Mouse (Mus musculus) ES-E14 (cell line): ENCODE data around the gene Zfp27. TPM values are rescaled to one million over a fixed set of nuclear protein-coding genes. Genes with fewer than 3 reads are reported as not detected.
A peak's percentile ranks its signal among the peaks of the same experiment; 100 is the strongest.

Experiments used
- DNase-seq: peaks from one replicate; pipeline ENCODE4 v3.0.0-alpha.2; 2013; ENCODE audit warnings: low read depth, low spot score
- H3K27ac ChIP-seq: 2 replicates; pipeline ENCODE4 v1.5.1; 2012; ENCODE audit warnings: low read depth, mild to moderate bottlenecking, low read length, moderate library complexity, mixed read lengths; ENCODE audit not compliant: poor library complexity, insufficient read depth, severe bottlenecking
- H3K36me3 ChIP-seq: 2 replicates; pipeline ENCODE4 v1.6.1; 2012; ENCODE audit warnings: mild to moderate bottlenecking, low read length, moderate library complexity, mixed read lengths; ENCODE audit not compliant: control insufficient read depth, poor library complexity, insufficient read depth, severe bottlenecking
- H3K4me1 ChIP-seq, 2 experiments: fragments of 150-350 bp in 1 of 2; sonication (generic) in 1 of 2; 2 replicates each; pipeline ENCODE4 v1.6.1; 2012; ENCODE audit warnings: low read length in 2 of 2, mild to moderate bottlenecking in 1 of 2, mixed read lengths in 1 of 2; ENCODE audit not compliant: control insufficient read depth in 2 of 2, insufficient read depth in 2 of 2, poor library complexity in 1 of 2
- H3K4me3 ChIP-seq, 2 experiments: fragments of 150-350 bp in 1 of 2; sonication (generic) in 1 of 2; 2 replicates each; pipeline ENCODE4 v1.5.1; 2012; ENCODE audit warnings: low read length in 2 of 2, low read depth in 1 of 2, mild to moderate bottlenecking in 1 of 2, mixed read lengths in 1 of 2; ENCODE audit not compliant: insufficient read depth in 1 of 2, poor library complexity in 1 of 2, severe bottlenecking in 1 of 2
- H3K9ac ChIP-seq: 2 replicates; pipeline ENCODE4 v1.6.1; 2012; ENCODE audit warnings: low read depth, mild to moderate bottlenecking, low read length, mixed read lengths; ENCODE audit not compliant: poor library complexity, insufficient read depth, severe bottlenecking
- H3K9me3 ChIP-seq: fragments of 150-350 bp; sonication (generic); 2 replicates; pipeline ENCODE4 v1.6.1; 2012; ENCODE audit warnings: low read depth, mild to moderate bottlenecking, low read length; ENCODE audit not compliant: control insufficient read depth, insufficient read depth
- CHD2 ChIP-seq: IDR thresholded peaks from 2 replicates; pipeline ENCODE4 v1.6.1; 2014; ENCODE audit warnings: mild to moderate bottlenecking, low read depth, low read length, inconsistent platforms
- HCFC1 ChIP-seq: IDR thresholded peaks from 2 replicates; pipeline ENCODE4 v1.6.1; 2012; ENCODE audit warnings: low read length, inconsistent platforms, borderline replicate concordance; ENCODE audit not compliant: insufficient read depth
- MAFK ChIP-seq: IDR thresholded peaks from 2 replicates; pipeline ENCODE4 v1.6.1; 2014; ENCODE audit warnings: mild to moderate bottlenecking, low read depth, low read length, inconsistent platforms; ENCODE audit not compliant: insufficient read depth
- ZC3H11A ChIP-seq: IDR thresholded peaks from 2 replicates; pipeline ENCODE4 v1.6.1; 2012; ENCODE audit warnings: low read depth, mild to moderate bottlenecking, inconsistent platforms, low read length, borderline replicate concordance
- ZNF384 ChIP-seq: IDR thresholded peaks from 2 replicates; pipeline ENCODE4 v1.6.1; 2012; ENCODE audit warnings: low read depth, low read length, inconsistent platforms
- in situ Hi-C, 2 experiments: fragments of 600-800 bp; cut with MboI; formaldehyde crosslinking; loops; one replicate each; pipeline ENCODE4 v1.15.1; 2025; ENCODE audit warnings: low sequenced_read_pairs in 2 of 2, inconsistent platforms in 1 of 2; ENCODE audit not compliant: unreplicated experiment in 2 of 2
- total RNA-seq: library from RNA; depleted of rRNA; stranded (reverse); fragments of 300-350 nt; gene quantifications from 2 replicates; pipeline ENCODE4 v1.2.3, GENCODE M21; 2012; rRNA removed

The Zfp27 gene
- 5.1 and 6.1 TPM in 2 replicates for total RNA-seq

DNA sequence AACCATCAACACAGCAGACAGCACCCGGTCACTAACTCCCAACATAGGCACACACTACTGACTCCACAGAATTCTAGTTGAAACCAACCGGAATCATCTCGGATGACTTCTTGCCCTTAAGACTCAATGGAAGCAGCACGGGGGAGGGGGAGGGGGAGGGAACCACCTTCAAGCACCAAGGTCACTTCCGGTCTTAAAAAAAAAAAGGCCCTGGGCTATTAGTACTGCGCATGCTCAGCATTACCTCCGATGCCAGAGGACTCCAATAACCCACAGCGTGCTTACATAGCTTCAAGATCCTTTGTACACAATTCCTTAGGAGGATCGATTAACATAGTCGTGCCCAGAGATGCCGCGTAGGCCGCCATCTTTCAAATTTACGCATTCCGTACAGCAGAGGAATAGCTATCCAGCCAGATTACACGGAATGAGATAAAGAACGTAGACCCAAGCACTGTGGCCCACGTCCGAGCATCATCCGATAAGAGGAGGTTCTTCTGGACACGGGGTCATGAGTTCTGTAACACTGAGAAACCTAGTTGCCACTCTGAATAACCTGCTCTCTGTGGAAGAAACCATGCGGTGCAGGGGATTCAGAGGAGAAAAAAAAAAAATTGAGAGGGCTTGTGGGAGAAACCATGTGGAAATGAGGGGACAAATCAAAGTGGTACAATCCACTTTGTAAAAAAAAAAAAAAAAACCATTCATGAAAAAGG is at the start of gene Zfp27:
Gene Zfp27 (minus strand): TSS at position 607 of the 716 bp plus-strand sequence.
- in situ Hi-C loops: no loop called here
- TF ChIP-seq ZNF384: peak; percentile 98
- peak; percentile 28; the same call in 1 of the 2 replicates for TF ChIP-seq HCFC1
- TF ChIP-seq CHD2: no peak

DNA sequence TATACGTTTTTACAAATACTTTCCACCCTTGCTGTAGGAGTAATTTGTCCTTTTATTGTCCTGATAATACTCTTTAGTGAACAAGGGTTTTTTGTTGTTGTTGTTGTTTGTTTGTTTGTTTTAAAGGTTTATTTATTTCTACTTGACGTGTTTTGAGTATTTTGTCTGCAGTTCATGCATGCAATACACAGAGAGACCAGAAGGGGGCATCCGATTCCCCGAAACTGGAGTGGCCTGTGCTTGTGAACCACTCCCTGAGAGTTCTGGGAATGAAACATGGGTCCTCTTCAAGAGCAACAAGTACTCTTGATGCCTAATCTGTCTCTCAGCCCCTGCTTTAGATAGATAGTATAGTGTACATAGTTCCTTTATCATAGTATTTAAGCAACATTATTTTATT is 48.4 kb upstream of the Zfp27 start:
- no peak overlapping the region for H3K27ac ChIP-seq
- TF ChIP-seq HCFC1 (no peak), ZC3H11A (peak; percentile 44; the same call in 1 of the 2 replicates)
- H3K9ac ChIP-seq: no peak overlapping the region
- no peaks in the 10 kb centered on the region for H3K9me3 ChIP-seq
- H3K4me1 ChIP-seq: peaks cover 0 to 2% of the 10 kb centered on the region in 2 experiments; a peak in 1 of 4 replicates
- peak; percentile 76 for DNase-seq
- no peaks in the 10 kb centered on the region for H3K36me3 ChIP-seq
- peak overlapping the region; percentile 74 to 81; a peak in 3 of 4 replicates for H3K4me3 ChIP-seq
- in situ Hi-C loops: no loop called here

More for the DNA sequence above, at the start of gene Zfp27:
- peak within 1 kb of the TSS; percentile 81 for H3K9ac ChIP-seq
- peaks cover 2% of the 10 kb centered on the region for H3K36me3 ChIP-seq
- peak within 1 kb of the TSS; percentile 73 to 82 for H3K4me3 ChIP-seq
- H3K27ac ChIP-seq: peak within 1 kb of the TSS; percentile 86
- peaks cover 10 to 17% of the 10 kb centered on the region in 2 experiments for H3K4me1 ChIP-seq
- peak; percentile 84 for DNase-seq
- H3K9me3 ChIP-seq: no peaks in the 10 kb centered on the region

DNA sequence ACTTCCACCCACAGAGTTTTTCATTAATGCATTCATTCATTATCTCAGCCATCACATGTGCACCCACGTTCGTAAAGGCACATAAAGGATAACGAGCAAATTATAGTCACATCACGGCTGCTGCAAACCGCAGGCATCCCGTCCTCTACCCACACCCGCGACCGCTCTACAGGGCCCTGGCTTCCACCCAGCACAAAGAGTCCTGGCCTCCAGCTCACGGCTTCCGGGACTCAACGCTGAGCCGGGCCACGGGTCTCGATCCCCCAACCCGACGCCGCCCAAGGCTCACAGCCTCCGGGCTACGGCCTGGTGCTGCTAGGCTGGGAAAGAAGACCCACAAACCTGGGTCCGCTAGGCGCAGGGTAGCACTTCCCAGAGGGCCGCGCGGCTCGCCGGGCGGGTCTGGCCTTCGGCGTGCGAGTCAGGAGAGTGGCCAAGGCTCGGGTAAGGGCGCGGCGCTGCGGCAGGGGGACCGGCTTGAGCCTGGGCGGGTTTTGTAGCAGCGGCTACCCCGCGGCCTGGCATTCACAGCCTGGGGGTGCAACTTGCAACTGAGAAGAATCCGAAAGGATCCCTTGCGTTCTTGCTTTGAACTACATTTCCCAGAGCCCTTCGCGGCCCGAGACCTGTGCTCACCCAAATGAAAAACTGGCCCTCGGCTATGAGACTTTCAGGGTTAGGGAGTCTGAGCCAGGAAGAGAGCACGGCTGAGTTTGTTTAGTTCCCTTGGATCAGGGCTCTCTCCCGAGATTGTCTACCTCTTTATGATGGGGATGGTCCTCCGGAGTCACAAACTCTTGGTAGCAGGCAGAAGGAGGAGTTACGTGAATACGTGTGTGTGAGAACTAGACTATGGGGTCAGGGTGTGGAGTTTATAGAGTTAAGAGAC is 47.4 kb upstream of the Zfp27 start, which contains the start of gene Zfp74:
Gene Zfp74 (minus strand): TSS at position 577 of the 889 bp plus-strand sequence.
- Histone ChIP-seq H3K9ac (peak within 1 kb of the TSS; percentile 82), H3K36me3 (no peaks in the 10 kb centered on the region), H3K4me3 (peak within 1 kb of the TSS; percentile 74 to 81), H3K27ac (peak within 1 kb of the TSS; percentile 20; the same call in 1 of the 2 replicates), H3K4me1 (peaks cover 0 to 2% of the 10 kb centered on the region in 2 experiments; a peak in 1 of 4 replicates), H3K9me3 (no peaks in the 10 kb centered on the region)
- DNase-seq: peak; percentile 87
- TF ChIP-seq MAFK (no peak), HCFC1 (peak; percentile 91), ZC3H11A (no peak), ZNF384 (no peak)
- in situ Hi-C loops: no loop called here

DNA sequence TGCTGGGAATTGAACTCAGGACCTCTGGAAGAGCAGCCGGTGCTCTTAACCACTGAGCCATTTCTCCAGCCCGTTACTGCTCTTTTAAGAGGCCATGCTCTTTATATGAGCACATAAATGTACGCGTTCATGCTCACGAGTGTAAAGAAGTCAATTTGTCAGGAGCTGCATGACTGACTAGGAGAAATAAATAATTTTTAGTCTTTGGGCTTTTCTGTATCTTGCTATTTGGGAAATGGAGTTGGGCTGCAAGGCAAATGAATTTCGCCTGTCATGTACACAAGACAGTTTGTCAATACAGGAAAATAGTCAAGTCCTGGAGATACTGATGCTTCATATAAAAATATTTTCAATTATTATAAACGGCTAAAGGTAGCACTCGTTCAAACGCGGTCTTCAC is 46.7 kb upstream of the Zfp27 start:
- DNase-seq: no peak
- in situ Hi-C loops: no loop called here
- Histone ChIP-seq H3K4me3 (peak overlapping the region; percentile 74 to 81), H3K9ac (peak overlapping the region; percentile 82; the same call in 1 of the 2 replicates), H3K4me1 (peaks cover 0 to 2% of the 10 kb centered on the region in 2 experiments; a peak in 1 of 4 replicates), H3K9me3 (no peaks in the 10 kb centered on the region), H3K27ac (no peak overlapping the region), H3K36me3 (no peaks in the 10 kb centered on the region; the same call in 1 of the 2 replicates)
- TF ChIP-seq ZC3H11A (no peak), CHD2 (no peak), MAFK (no peak), ZNF384 (no peak), HCFC1 (no peak)
